15 mouse cellular contexts compared by ENCODE assay signal in genomic region chrX:77555985-77556384, GRCm38 (mm10).
"Had no signal": no experiment of that assay in that cellular context is flagged by ENCODE, and none has a peak within 500 bp of the region (broad histone marks: within the 10 kb centered on the region; RNA-seq: fewer than 3 reads in every experiment).

No protein-coding gene starts in this region.

- ATAC-seq: inflammation-experienced regulatory T-cells, adult 6 months had no signal

- H3K9ac ChIP-seq: limb, embryonic 13.5 days; liver, embryonic 13.5 days; lung, embryonic 15.5 days had no signal

- DNase-seq: kidney, adult 11 months; kidney, adult 9 months; kidney, postnatal 14 days; kidney, postnatal 4 days; liver, embryonic 13.5 days; lung, adult 18-20 months; midbrain, embryonic 14.5 days; thymus, adult 18-20 months; thymus, postnatal 36 days had no signal

- H3K4me1 ChIP-seq: limb, embryonic 10.5 days; limb, embryonic 13.5 days; lung, embryonic 15.5 days had no signal

- H3K9me3 ChIP-seq: limb, embryonic 10.5 days; limb, embryonic 13.5 days; liver, embryonic 13.5 days; lung, embryonic 15.5 days had no signal

- H3K27me3 ChIP-seq: limb, embryonic 13.5 days; liver, embryonic 13.5 days; lung, embryonic 15.5 days had no signal

- H3K36me3 ChIP-seq: liver, embryonic 13.5 days; lung, embryonic 15.5 days had no signal

- H3K4me2 ChIP-seq: limb, embryonic 13.5 days; liver, embryonic 13.5 days; lung, embryonic 15.5 days; midbrain, embryonic 11.5 days had no signal

- H3K4me3 ChIP-seq: limb, embryonic 10.5 days; limb, embryonic 13.5 days; liver, embryonic 13.5 days; lung, embryonic 15.5 days had no signal

- H3K27ac ChIP-seq: limb, embryonic 10.5 days; limb, embryonic 13.5 days; liver, embryonic 13.5 days; lung, embryonic 15.5 days; macrophage had no signal
